Mouse (Mus musculus): ENCODE measurements around the gene Slc27a2. TPM values are rescaled to one million over a fixed set of nuclear protein-coding genes. Genes with fewer than 3 reads are reported as not detected.
"Not testable (repeated sequence)": the region's sequence is repeated elsewhere in the genome, so short reads cannot be mapped to it uniquely, and the experiment has no call there.

Gene Slc27a2
- 63.7 and 72.8 TPM in 2 replicates for polyA plus RNA-seq (2015; fragmentation: Nextera tagmentation; extraction: Ambion mirVana)

- H3K27me3 ChIP-seq, result peaks cover 54% of the 10 kb centered on the region
Measured at GRCm38 (mm10) chr2:126552357-126553290, at the start of gene Slc27a2. TSS of gene Slc27a2 (plus strand) at chr2:126552407.

GRCm38 (mm10) chr2:126505156-126505555, 47.1 kb upstream of the Slc27a2 start:
- DNase-seq (no peak), ATAC-seq (ENCODE audit: low read depth) (no peak)
- no peak overlapping the region for H3K4me2 ChIP-seq
- H3K27ac ChIP-seq, result no peak overlapping the region
- no peaks in the 10 kb centered on the region for H3K9me3 ChIP-seq (replicated peaks)
- H3K9ac ChIP-seq, result no peak overlapping the region
- no peaks in the 10 kb centered on the region for H3K27me3 ChIP-seq
- H3K36me3 ChIP-seq, result no peaks in the 10 kb centered on the region
- H3K4me3 ChIP-seq (replicated peaks), result no peak overlapping the region
- WGBS (ENCODE audit: insufficient replicate concordance), result 67% methylated on average over 1 of the region's 1 CpGs
- H3K4me1 ChIP-seq (replicated peaks), result no peaks in the 10 kb centered on the region

More at GRCm38 (mm10) chr2:126552357-126553290, at the start of gene Slc27a2:
- no peak for DNase-seq
- no peaks in the 10 kb centered on the region for H3K36me3 ChIP-seq
- WGBS (ENCODE audit: insufficient replicate concordance), result 2% methylated on average over 61 of the region's 61 CpGs
- H3K4me1 ChIP-seq (replicated peaks), result peaks cover 19% of the 10 kb centered on the region
- peak; percentile 68 for ATAC-seq (ENCODE audit: low read depth)
- peak within 1 kb of the TSS; percentile 61 for H3K4me3 ChIP-seq (replicated peaks)
- peak within 1 kb of the TSS; percentile 66 for H3K9ac ChIP-seq
- peak within 1 kb of the TSS; percentile 58 for H3K27ac ChIP-seq
- peak within 1 kb of the TSS; percentile 67 for H3K4me2 ChIP-seq
- no peaks in the 10 kb centered on the region for H3K9me3 ChIP-seq (replicated peaks)

- H3K4me3 ChIP-seq (replicated peaks), result no peak overlapping the region
- no peak for ATAC-seq (ENCODE audit: low read depth)
- H3K27me3 ChIP-seq, result no peaks in the 10 kb centered on the region
- WGBS (ENCODE audit: insufficient replicate concordance), result 60% methylated on average over 5 of the region's 5 CpGs
- H3K4me1 ChIP-seq (replicated peaks), result no peaks in the 10 kb centered on the region
- DNase-seq, result no peak
- H3K4me2 ChIP-seq, result no peak overlapping the region
- no peak overlapping the region for H3K9ac ChIP-seq
- no peaks in the 10 kb centered on the region for H3K9me3 ChIP-seq (replicated peaks)
- H3K27ac ChIP-seq, result no peak overlapping the region
- no peaks in the 10 kb centered on the region for H3K36me3 ChIP-seq
Measured at GRCm38 (mm10) chr2:126507477-126507876, 44.7 kb upstream of the Slc27a2 start.

- Histone ChIP-seq H3K4me1 (replicated peaks) (no peaks in the 10 kb centered on the region), H3K27ac (no peak overlapping the region), H3K9me3 (replicated peaks) (no peaks in the 10 kb centered on the region), H3K4me3 (replicated peaks) (no peak overlapping the region), H3K4me2 (no peak overlapping the region), H3K27me3 (no peaks in the 10 kb centered on the region), H3K9ac (no peak overlapping the region), H3K36me3 (no peaks in the 10 kb centered on the region)
- 10% methylated on average over 1 of the region's 1 CpGs for WGBS (ENCODE audit: insufficient replicate concordance)
- DNase-seq, result no peak
- ATAC-seq (ENCODE audit: low read depth), result no peak
Measured at GRCm38 (mm10) chr2:126508228-126508627, 44.0 kb upstream of the Slc27a2 start.

- Histone ChIP-seq H3K27me3 (no peaks in the 10 kb centered on the region), H3K9ac (no peak overlapping the region), H3K4me1 (replicated peaks) (no peaks in the 10 kb centered on the region; the same call in 1 of the 2 replicates), H3K4me2 (no peak overlapping the region), H3K36me3 (no peaks in the 10 kb centered on the region), H3K4me3 (replicated peaks) (no peak overlapping the region), H3K9me3 (replicated peaks) (no peaks in the 10 kb centered on the region), H3K27ac (no peak overlapping the region)
- 36% methylated on average over 6 of the region's 6 CpGs for WGBS (ENCODE audit: insufficient replicate concordance)
- no peak for ATAC-seq (ENCODE audit: low read depth)
- no peak for DNase-seq
Measured at GRCm38 (mm10) chr2:126515069-126515826, 37.0 kb upstream of the Slc27a2 start.

GRCm38 (mm10) chr2:126519872-126520581, 32.2 kb upstream of the Slc27a2 start:
- H3K27ac ChIP-seq, result no peak overlapping the region

GRCm38 (mm10) chr2:126520828-126521227, 31.4 kb upstream of the Slc27a2 start:
- H3K4me1 ChIP-seq (replicated peaks), result peaks cover 6% of the 10 kb centered on the region
- DNase-seq (no peak), ATAC-seq (ENCODE audit: low read depth) (no peak)
- no peak overlapping the region for H3K4me2 ChIP-seq
- H3K36me3 ChIP-seq, result no peaks in the 10 kb centered on the region
- no peaks in the 10 kb centered on the region for H3K27me3 ChIP-seq
- H3K9me3 ChIP-seq (replicated peaks), result no peaks in the 10 kb centered on the region
- no peak overlapping the region for H3K27ac ChIP-seq
- 12% methylated on average over 7 of the region's 7 CpGs for WGBS (ENCODE audit: insufficient replicate concordance)
- no peak overlapping the region for H3K4me3 ChIP-seq (replicated peaks)
- H3K9ac ChIP-seq, result no peak overlapping the region

More at GRCm38 (mm10) chr2:126519872-126520581, 32.2 kb upstream of the Slc27a2 start:
- peaks cover 6% of the 10 kb centered on the region for H3K4me1 ChIP-seq (replicated peaks)
- no peak overlapping the region for H3K4me2 ChIP-seq
- ATAC-seq (ENCODE audit: low read depth), result no peak
- H3K36me3 ChIP-seq, result no peaks in the 10 kb centered on the region
- no peak overlapping the region for H3K4me3 ChIP-seq (replicated peaks)
- H3K9ac ChIP-seq, result no peak overlapping the region
- H3K27me3 ChIP-seq, result no peaks in the 10 kb centered on the region
- no peaks in the 10 kb centered on the region for H3K9me3 ChIP-seq (replicated peaks)
- 71% methylated on average over 11 of the region's 11 CpGs for WGBS (ENCODE audit: insufficient replicate concordance)
- no peak for DNase-seq

GRCm38 (mm10) chr2:126521471-126521870, 30.7 kb upstream of the Slc27a2 start:
- no peaks in the 10 kb centered on the region for H3K36me3 ChIP-seq
- peak; percentile 62 for ATAC-seq (ENCODE audit: low read depth)
- H3K27ac ChIP-seq, result no peak overlapping the region
- no peaks in the 10 kb centered on the region for H3K9me3 ChIP-seq (replicated peaks)
- no peaks in the 10 kb centered on the region for H3K27me3 ChIP-seq
- H3K4me2 ChIP-seq, result no peak overlapping the region
- H3K4me1 ChIP-seq (replicated peaks), result peaks cover 6% of the 10 kb centered on the region
- WGBS (ENCODE audit: insufficient replicate concordance), result 58% methylated on average over 10 of the region's 10 CpGs
- H3K4me3 ChIP-seq (replicated peaks), result no peak overlapping the region
- no peak overlapping the region for H3K9ac ChIP-seq
- DNase-seq, result no peak

GRCm38 (mm10) chr2:126522056-126522455, 30.2 kb upstream of the Slc27a2 start:
- no peaks in the 10 kb centered on the region for H3K27me3 ChIP-seq
- H3K4me2 ChIP-seq, result no peak overlapping the region
- H3K9ac ChIP-seq, result no peak overlapping the region
- H3K4me3 ChIP-seq (replicated peaks), result no peak overlapping the region
- 57% methylated on average over 8 of the region's 8 CpGs for WGBS (ENCODE audit: insufficient replicate concordance)
- no peaks in the 10 kb centered on the region for H3K9me3 ChIP-seq (replicated peaks)
- no peak for DNase-seq
- no peaks in the 10 kb centered on the region for H3K36me3 ChIP-seq
- no peak for ATAC-seq (ENCODE audit: low read depth)
- H3K27ac ChIP-seq, result no peak overlapping the region
- peaks cover 6% of the 10 kb centered on the region for H3K4me1 ChIP-seq (replicated peaks)

GRCm38 (mm10) chr2:126523101-126523745, 29.0 kb upstream of the Slc27a2 start:
- H3K27me3 ChIP-seq; H3K9me3 ChIP-seq (replicated peaks); H3K4me2 ChIP-seq; H3K9ac ChIP-seq; H3K36me3 ChIP-seq; H3K4me3 ChIP-seq (replicated peaks); H3K4me1 ChIP-seq (replicated peaks); H3K27ac ChIP-seq; ATAC-seq (ENCODE audit: low read depth); DNase-seq: not testable (repeated sequence)
- 43% methylated on average over 5 of the region's 5 CpGs for WGBS (ENCODE audit: insufficient replicate concordance)
